Comparison of ENCODE assay signal across 21 mouse cellular contexts in the genomic region with DNA sequence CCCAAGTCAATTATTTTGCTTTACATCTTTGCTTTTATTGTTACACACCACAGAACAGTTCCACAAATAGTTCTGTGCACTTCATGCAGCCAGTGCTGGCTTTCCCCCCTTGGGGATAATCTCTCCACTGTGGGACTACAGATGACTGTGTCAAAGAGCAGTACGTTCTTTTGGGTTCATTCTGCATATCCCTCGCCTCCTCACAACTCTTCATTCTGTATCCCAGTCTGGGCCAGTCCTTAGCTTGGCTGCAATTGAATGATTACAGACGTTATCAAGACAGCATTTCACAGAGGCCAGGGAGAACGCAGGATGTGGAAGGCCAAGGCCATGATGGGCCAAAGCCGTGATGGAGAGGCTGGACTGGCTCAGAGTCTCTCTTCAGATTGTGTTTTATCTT. TPM values are rescaled to one million over a fixed set of nuclear protein-coding genes. Genes with fewer than 3 reads are reported as not detected.
DNase-seq lines count a peak whose midpoint lies in the region; ATAC-seq and TF ChIP-seq lines count a peak whose summit lies in the region.
"Had no signal": no experiment of that assay in that cellular context is flagged by ENCODE, and none has a peak within 500 bp of the region (broad histone marks: within the 10 kb centered on the region; RNA-seq: fewer than 3 reads in every experiment).

No protein-coding gene starts in this region.

- DNase-seq in adrenal gland, adult 2 months = peak; percentile 50
- DNase-seq in adrenal gland, postnatal 4 days (ENCODE audit: low spot score in 2 of 2) = no peak
- peak; percentile 18 for DNase-seq in kidney, postnatal 10 days
- no peak for DNase-seq in kidney, adult 2 months
- DNase-seq in adrenal gland, postnatal 14 days = peak; percentile 39
- no peak for DNase-seq in cerebellum, postnatal 14 days
- DNase-seq: cerebellum, adult 2 months; cerebellum, postnatal 10 days; embryo, embryonic 11 days; gastrocnemius, postnatal 10 days; kidney, adult 18-20 months had no signal

- no peak for ATAC-seq in forebrain, embryonic 12.5 days (ENCODE audit: low FRiP score)
- ATAC-seq: activated CD4-positive, CD25-positive, alpha-beta regulatory T cell, adult 4 months; forebrain, embryonic 16.5 days; intestine, embryonic 15.5 days; Patski had no signal

- H3K4me2 ChIP-seq in forebrain, embryonic 12.5 days = no peak overlapping the region
- H3K4me2 ChIP-seq: embryonic facial prominence, embryonic 12.5 days; hindbrain, embryonic 14.5 days; intestine, embryonic 15.5 days had no signal

- H3K4me3 ChIP-seq in kidney, adult 2 months (ENCODE audit: insufficient read depth, low read depth, low read length) = no peak overlapping the region
- no peak overlapping the region for H3K4me3 ChIP-seq in forebrain, embryonic 12.5 days (replicated peaks)
- H3K4me3 ChIP-seq: embryonic facial prominence, embryonic 12.5 days; hindbrain, embryonic 10.5 days; intestine, embryonic 15.5 days had no signal

- H3K9ac ChIP-seq in forebrain, embryonic 12.5 days = no peak overlapping the region
- H3K9ac ChIP-seq: embryonic facial prominence, embryonic 12.5 days; hindbrain, embryonic 14.5 days; intestine, embryonic 15.5 days had no signal

- no peak for TF ChIP-seq POLR2A in kidney, adult 2 months (IDR thresholded peaks at IDR 0.05; ENCODE audit: low read depth, low read length)

- no peaks in the 10 kb centered on the region for H3K9me3 ChIP-seq in forebrain, embryonic 12.5 days
- H3K9me3 ChIP-seq: embryonic facial prominence, embryonic 12.5 days; hindbrain, embryonic 10.5 days; intestine, embryonic 15.5 days had no signal

- TF ChIP-seq CTCF in kidney, adult 2 months (conservative IDR thresholded peaks at IDR 0.05; ENCODE audit: insufficient read depth, insufficient read length, low read depth, low read length) = no peak

- H3K36me3 ChIP-seq in kidney, adult 2 months (ENCODE audit: control insufficient read depth, insufficient read depth, low read length) = no peaks in the 10 kb centered on the region
- H3K36me3 ChIP-seq in forebrain, embryonic 12.5 days (replicated peaks) = no peaks in the 10 kb centered on the region
- H3K36me3 ChIP-seq: embryonic facial prominence, embryonic 12.5 days; hindbrain, embryonic 10.5 days; intestine, embryonic 15.5 days had no signal

- 71% methylated on average over 5 of the region's 5 CpGs for WGBS in kidney, adult 2 months
- WGBS in forebrain, embryonic 12.5 days = 86% methylated on average over 5 of the region's 5 CpGs

- H3K27me3 ChIP-seq in kidney, adult 2 months (replicated peaks; ENCODE audit: control insufficient read depth, insufficient read depth, low read length) = no peaks in the 10 kb centered on the region
- no peaks in the 10 kb centered on the region for H3K27me3 ChIP-seq in forebrain, embryonic 12.5 days
- H3K27me3 ChIP-seq: embryonic facial prominence, embryonic 12.5 days; intestine, embryonic 15.5 days; Patski had no signal

- no peak overlapping the region for H3K27ac ChIP-seq in kidney, adult 2 months (ENCODE audit: insufficient read depth, low read depth, low read length)
- H3K27ac ChIP-seq in forebrain, embryonic 12.5 days = no peak overlapping the region
- H3K27ac ChIP-seq: embryonic facial prominence, embryonic 12.5 days; hindbrain, embryonic 10.5 days; hindbrain, embryonic 14.5 days; intestine, embryonic 15.5 days had no signal

- no peaks in the 10 kb centered on the region for H3K4me1 ChIP-seq in kidney, adult 2 months (ENCODE audit: control insufficient read depth, insufficient read depth, low read length)
- H3K4me1 ChIP-seq in forebrain, embryonic 12.5 days = no peaks in the 10 kb centered on the region
- H3K4me1 ChIP-seq: embryonic facial prominence, embryonic 12.5 days; hindbrain, embryonic 10.5 days had no signal

RNA-seq across cellular contexts. Expression of gene Adamts7, which starts 16.0 kb away (rescaled TPM):
- total RNA-seq in adrenal gland, adult 2 months (2021) = 1 to 10 TPM; 2.5 to 6.1 TPM
- 10.9 and 12.0 TPM in 2 replicates for polyA plus RNA-seq in adrenal gland, adult 2 months (2012; rRNA removed)
- 10 to 100 TPM; 10.1 to 12.5 TPM for total RNA-seq in adrenal gland, postnatal 4 days (2021)
- polyA plus RNA-seq in kidney, adult 2 months (2012; rRNA removed) = 9.4 and 10.7 TPM in 2 replicates
- 8.6 and 9.0 TPM in 2 replicates for total RNA-seq in adrenal gland, postnatal 14 days (2021)
- 19.9 and 21.7 TPM in 2 replicates for polyA plus RNA-seq in forebrain, embryonic 12.5 days (2016; fragmentation: Nextera tagmentation; extraction: Ambion mirVana)
- total RNA-seq: common myeloid progenitor, adult 5-6 weeks; MEL had no signal
- polyA plus RNA-seq: activated CD4-positive, CD25-positive, alpha-beta regulatory T cell, adult 4 months had no signal

RNA-seq across cellular contexts. Expression of gene Morf4l1, which starts 32.3 kb away (rescaled TPM):
- total RNA-seq in adrenal gland, adult 2 months (2021) = 100 to 1,000 TPM; 241 to 321 TPM
- 25.4 and 26.1 TPM in 2 replicates for polyA plus RNA-seq in adrenal gland, adult 2 months (2012; rRNA removed)
- 100 to 1,000 TPM; 348 to 362 TPM for total RNA-seq in adrenal gland, postnatal 4 days (2021)
- polyA plus RNA-seq in kidney, adult 2 months (2012; rRNA removed) = 91.8 and 126 TPM in 2 replicates
- total RNA-seq in adrenal gland, postnatal 14 days (2021) = 268 and 288 TPM in 2 replicates
- polyA plus RNA-seq in forebrain, embryonic 12.5 days (2016; fragmentation: Nextera tagmentation; extraction: Ambion mirVana) = 497 and 513 TPM in 2 replicates

Comparison
In these comparisons a context has a peak if more than half of its experiments do, and no peak if none do; other contexts are left out.
1. DNase-seq: peak in adrenal gland, adult 2 months (single experiment), kidney, postnatal 10 days (single experiment) and adrenal gland, postnatal 14 days (single experiment); none in adrenal gland, postnatal 4 days (0 of 2), kidney, adult 2 months (single experiment) and cerebellum, postnatal 14 days (0 of 2).